Mouse (Mus musculus): ENCODE measurements at regions not wholly inside any gene's neighbourhood (a gene's known extent, or its start where the extent isn't known, plus 50 kb on each side); places are given as distances from the start of the nearest gene placed in this dataset.

- DNase-seq, result no peak
Observed at GRCm38 (mm10) chr13:107878980-107879379, 165.3 kb upstream of the Smim15 start.

- no peak for DNase-seq
Observed at GRCm38 (mm10) chr13:107873244-107873667, 171.0 kb upstream of the Smim15 start.

GRCm38 (mm10) chr13:107872574-107872973, 171.7 kb upstream of the Smim15 start:
- no peak for DNase-seq

GRCm38 (mm10) chr13:107872137-107872536, 172.1 kb upstream of the Smim15 start:
- DNase-seq, result no peak

- no peak for DNase-seq
Observed at GRCm38 (mm10) chr13:107868906-107869305, 175.3 kb upstream of the Smim15 start.

GRCm38 (mm10) chr13:107866825-107867224, 177.4 kb upstream of the Smim15 start:
- DNase-seq, result no peak

GRCm38 (mm10) chr13:107862793-107863654, 181.2 kb upstream of the Smim15 start:
- DNase-seq, result no peak

- DNase-seq, result no peak
Observed at GRCm38 (mm10) chr13:107861384-107862134, 182.7 kb upstream of the Smim15 start.

- no peak for DNase-seq
Observed at GRCm38 (mm10) chr13:107857043-107857755, 187.0 kb upstream of the Smim15 start.

GRCm38 (mm10) chr13:107850907-107851560, 193.2 kb upstream of the Smim15 start:
- DNase-seq, result no peak

- DNase-seq, result no peak
Observed at GRCm38 (mm10) chr13:107848871-107849270, 195.4 kb upstream of the Smim15 start.

- no peak for DNase-seq
Observed at GRCm38 (mm10) chr13:107847179-107848012, 196.8 kb upstream of the Smim15 start.

GRCm38 (mm10) chr13:107846621-107847178, 197.5 kb upstream of the Smim15 start:
- DNase-seq, result no peak

GRCm38 (mm10) chr13:107845838-107846237, 198.4 kb upstream of the Smim15 start:
- no peak for DNase-seq

- no peak for DNase-seq
Observed at GRCm38 (mm10) chr13:107844085-107844484, 200.2 kb upstream of the Smim15 start.

GRCm38 (mm10) chr13:107838126-107838715, 206.0 kb upstream of the Smim15 start:
- no peak for DNase-seq

- DNase-seq, result no peak
Observed at GRCm38 (mm10) chr13:107837206-107837952, 206.9 kb upstream of the Smim15 start.

- no peak for DNase-seq
Observed at GRCm38 (mm10) chr13:107835756-107836385, 208.4 kb upstream of the Smim15 start.

- no peak for DNase-seq
Observed at GRCm38 (mm10) chr13:107831997-107832396, 212.2 kb upstream of the Smim15 start.
